Mouse (Mus musculus): ENCODE measurements around the gene Alg14. TPM values are rescaled to one million over a fixed set of nuclear protein-coding genes. Genes with fewer than 3 reads are reported as not detected.

Gene Alg14
- total and polyA plus RNA-seq, 3 experiments = 6.0 to 10.2 (median 6.3) TPM

DNA sequence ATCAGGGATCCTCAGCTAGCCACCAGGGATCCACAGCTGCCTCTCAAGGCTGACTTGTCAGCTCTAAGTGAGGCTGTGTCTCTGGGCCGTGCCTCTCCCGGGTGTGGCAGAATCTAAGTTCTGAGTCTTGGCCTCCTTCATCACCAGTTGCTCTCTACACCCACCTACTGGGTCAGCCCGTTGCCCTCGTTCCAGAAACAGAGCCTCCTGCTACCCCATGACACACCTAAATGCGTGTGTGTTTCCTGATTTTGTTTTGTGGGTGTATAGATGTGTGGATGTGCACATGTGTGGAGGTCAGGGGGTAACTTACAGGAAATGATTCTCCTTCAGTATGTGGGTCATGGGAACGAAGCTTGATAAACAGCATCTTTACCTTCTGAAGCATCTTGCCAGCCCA lies 20.9 kb downstream of the Alg14 start:
- Histone ChIP-seq H3K27ac (ENCODE audit: insufficient read depth, low read depth) (no peak overlapping the region), H3K79me2 (replicated peaks; ENCODE audit: control insufficient read depth, extremely low read depth, insufficient read depth, poor library complexity, severe bottlenecking) (no peaks in the 10 kb centered on the region), H3K27me3 (replicated peaks) (no peaks in the 10 kb centered on the region), H3K4me1 (ENCODE audit: control insufficient read depth in 1 of 2, insufficient read depth in 2 of 2) (no peaks in the 10 kb centered on the region), H3K4me2 (ENCODE audit: insufficient read depth, low read depth, poor library complexity, severe bottlenecking) (no peak overlapping the region), H3K9me3 (replicated peaks; ENCODE audit: low read length) (no peaks in the 10 kb centered on the region), H3K9ac (ENCODE audit: insufficient read depth, low read depth) (no peak overlapping the region), H3K36me3 (replicated peaks in 1 of 2; ENCODE audit: control insufficient read depth in 1 of 2, insufficient read depth in 1 of 2, low read length in 1 of 2) (peaks cover 0 to 50% of the 10 kb centered on the region in 2 experiments), H3K4me3 (replicated peaks in 1 of 3; ENCODE audit: low read depth in 2 of 3, low read length in 2 of 3, poor library complexity in 1 of 3) (no peak overlapping the region)
- no peak for TF ChIP-seq ZMIZ1 (IDR thresholded peaks at IDR 0.05; ENCODE audit: low read depth, low read length)
- no peak for TF ChIP-seq USF1 (IDR thresholded peaks at IDR 0.05; ENCODE audit: low read depth, low read length)
- TF ChIP-seq SMC3 (IDR thresholded peaks at IDR 0.05; ENCODE audit: low read depth, low read length) = no peak
- TF ChIP-seq ETS1 (conservative IDR thresholded peaks at IDR 0.05; ENCODE audit: low read depth, low read length) = no peak
- no peak for TF ChIP-seq MAX (IDR thresholded peaks at IDR 0.05; ENCODE audit: low read length)
- no peak for TF ChIP-seq RAD21 (IDR thresholded peaks at IDR 0.05; ENCODE audit: low read depth, low read length)
- TF ChIP-seq ZC3H11A (IDR thresholded peaks at IDR 0.05; ENCODE audit: low read depth, low read length) = no peak
- TF ChIP-seq CHD2 (IDR thresholded peaks at IDR 0.05; ENCODE audit: low read length) = no peak
- TF ChIP-seq GABPA (IDR thresholded peaks at IDR 0.05; ENCODE audit: insufficient replicate concordance, low read depth, low read length) = no peak
- TF ChIP-seq POLR2AphosphoS2 (IDR thresholded peaks at IDR 0.05; ENCODE audit: low read depth, low read length) = no peak
- TF ChIP-seq E2F4 (IDR thresholded peaks at IDR 0.05; ENCODE audit: insufficient replicate concordance, low read depth, low read length) = no peak
- TF ChIP-seq PAX5 (IDR thresholded peaks at IDR 0.05; ENCODE audit: low read length) = no peak
- no peak for TF ChIP-seq CHD1 (IDR thresholded peaks at IDR 0.05; ENCODE audit: low read depth, low read length)
- no peak for TF ChIP-seq RCOR1 (conservative IDR thresholded peaks at IDR 0.05; ENCODE audit: low read depth, low read length)
- no peak for TF ChIP-seq IRF4 (IDR thresholded peaks at IDR 0.05; ENCODE audit: low read depth, low read length)
- dilution Hi-C loops (cut with MboI; ENCODE audit: extremely low pct_ligation_motif_present, extremely low pct_unique_long_range_greater_than_20kb, low sequenced_read_pairs) (no loop called here), in situ Hi-C loops (cut with MboI; ENCODE audit: low pct_ligation_motif_present, low pct_unique_long_range_greater_than_20kb, low sequenced_read_pairs) (loop anchor here (25.0 kb wide), 1 partner anchor 400 kb away; the partner anchor contains the start of gene F3)
- DNase-seq (ENCODE audit: extremely low read depth) = no peak

DNA sequence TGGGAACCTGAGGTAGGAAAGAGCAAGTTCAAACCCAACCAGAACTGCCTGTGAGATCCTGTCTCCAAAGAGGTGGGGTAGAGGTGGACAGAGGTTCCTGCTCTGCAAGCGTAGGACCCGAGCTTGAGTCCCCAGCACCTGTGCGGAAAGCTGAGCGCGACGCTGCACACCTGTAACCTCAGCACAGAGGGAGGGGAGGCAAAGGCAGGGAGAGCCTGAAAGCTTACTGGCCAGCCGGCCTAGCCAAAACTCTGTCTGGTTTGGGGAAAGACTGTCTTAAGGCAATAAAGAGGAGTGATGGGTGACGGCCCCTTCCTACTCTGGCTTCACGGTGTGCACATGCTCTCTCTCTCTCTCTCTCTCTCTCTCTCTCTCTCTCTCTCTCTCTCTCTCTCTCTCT lies 21.4 kb downstream of the Alg14 start:
- no peak for DNase-seq (ENCODE audit: extremely low read depth)
- Histone ChIP-seq H3K4me2 (ENCODE audit: insufficient read depth, low read depth, poor library complexity, severe bottlenecking) (no peak overlapping the region), H3K27ac (ENCODE audit: insufficient read depth, low read depth) (no peak overlapping the region), H3K36me3 (replicated peaks in 1 of 2; ENCODE audit: control insufficient read depth in 1 of 2, insufficient read depth in 1 of 2, low read length in 1 of 2) (peaks cover 0 to 49% of the 10 kb centered on the region in 2 experiments), H3K4me3 (replicated peaks in 1 of 3; ENCODE audit: low read depth in 2 of 3, low read length in 2 of 3, poor library complexity in 1 of 3) (no peak overlapping the region), H3K79me2 (replicated peaks; ENCODE audit: control insufficient read depth, extremely low read depth, insufficient read depth, poor library complexity, severe bottlenecking) (no peaks in the 10 kb centered on the region), H3K4me1 (ENCODE audit: control insufficient read depth in 1 of 2, insufficient read depth in 2 of 2) (no peaks in the 10 kb centered on the region), H3K27me3 (replicated peaks) (no peaks in the 10 kb centered on the region), H3K9me3 (replicated peaks; ENCODE audit: low read length) (no peaks in the 10 kb centered on the region), H3K9ac (ENCODE audit: insufficient read depth, low read depth) (no peak overlapping the region)
- dilution Hi-C loops (cut with MboI; ENCODE audit: extremely low pct_ligation_motif_present, extremely low pct_unique_long_range_greater_than_20kb, low sequenced_read_pairs) (no loop called here), in situ Hi-C loops (cut with MboI; ENCODE audit: low pct_ligation_motif_present, low pct_unique_long_range_greater_than_20kb, low sequenced_read_pairs) (loop anchor here (25.0 kb wide), 1 partner anchor 399 kb away; the partner anchor contains the start of gene F3)
- TF ChIP-seq RAD21 (IDR thresholded peaks at IDR 0.05; ENCODE audit: low read depth, low read length) = no peak
- no peak for TF ChIP-seq NELFE (IDR thresholded peaks at IDR 0.05; ENCODE audit: low read depth, low read length)
- TF ChIP-seq POLR2A (IDR thresholded peaks at IDR 0.05; ENCODE audit: low read depth, low read length) = no peak
- TF ChIP-seq USF2 (conservative IDR thresholded peaks at IDR 0.05; ENCODE audit: low read depth, low read length) = no peak
- TF ChIP-seq EP300 (IDR thresholded peaks at IDR 0.05; ENCODE audit: low read length) = no peak
- TF ChIP-seq KAT2A (IDR thresholded peaks at IDR 0.05; ENCODE audit: insufficient replicate concordance, low read length) = no peak
- no peak for TF ChIP-seq JUND (conservative IDR thresholded peaks at IDR 0.05; ENCODE audit: low read depth, low read length)
- TF ChIP-seq TCF12 (IDR thresholded peaks at IDR 0.05; ENCODE audit: low read depth, low read length) = no peak
- TF ChIP-seq PAX5 (IDR thresholded peaks at IDR 0.05; ENCODE audit: low read length) = no peak
- no peak for TF ChIP-seq ELF1 (IDR thresholded peaks at IDR 0.05; ENCODE audit: low read depth, low read length)
- TF ChIP-seq JUN (IDR thresholded peaks at IDR 0.05; ENCODE audit: insufficient read depth, low read depth, low read length) = no peak
- no peak for TF ChIP-seq NRF1 (IDR thresholded peaks at IDR 0.05; ENCODE audit: low read depth, low read length)
- no peak for TF ChIP-seq MYC (IDR thresholded peaks at IDR 0.05; ENCODE audit: low read depth, low read length)
- no peak for TF ChIP-seq CHD1 (IDR thresholded peaks at IDR 0.05; ENCODE audit: low read depth, low read length)
- no peak for TF ChIP-seq TBP (conservative IDR thresholded peaks at IDR 0.05; ENCODE audit: low read depth, low read length)
- no peak for TF ChIP-seq RCOR1 (conservative IDR thresholded peaks at IDR 0.05; ENCODE audit: low read depth, low read length)
- no peak for TF ChIP-seq POLR2AphosphoS2 (IDR thresholded peaks at IDR 0.05; ENCODE audit: low read depth, low read length)
- no peak for TF ChIP-seq ZC3H11A (IDR thresholded peaks at IDR 0.05; ENCODE audit: low read depth, low read length)
- TF ChIP-seq MAFK (IDR thresholded peaks at IDR 0.05; ENCODE audit: insufficient replicate concordance, low read length) = no peak
